Mouse (Mus musculus) CH12.LX (cell line): ENCODE data around the gene Kit. TPM values are rescaled to one million over a fixed set of nuclear protein-coding genes. Genes with fewer than 3 reads are reported as not detected.

Source experiments
- DNase-seq: peaks from one replicate; pipeline ENCODE4 v3.0.0-alpha.2; 2013; ENCODE audit errors: extremely low read depth
- H3K27ac ChIP-seq: 2 replicates; pipeline ENCODE4 v1.5.1; 2012; ENCODE audit warnings: low read depth, mild to moderate bottlenecking, control low read depth, moderate library complexity; ENCODE audit not compliant: insufficient read depth
- H3K27me3 ChIP-seq: replicated peaks from 2 replicates; pipeline ENCODE3; 2012; ENCODE audit warnings: inconsistent platforms
- H3K36me3 ChIP-seq, 2 experiments: replicated peaks in 1 of 2; 2 replicates each; pipeline versions ENCODE3 to v1.6.1; 2012; ENCODE audit warnings: inconsistent platforms in 1 of 2, low read length in 1 of 2, mild to moderate bottlenecking in 1 of 2, mixed read lengths in 1 of 2, moderate library complexity in 1 of 2; ENCODE audit not compliant: control insufficient read depth in 1 of 2, insufficient read depth in 1 of 2
- H3K4me1 ChIP-seq, 2 experiments: 2 replicates each; pipeline ENCODE4 v1.6.1; 2012; ENCODE audit warnings: inconsistent platforms in 1 of 2, moderate library complexity in 1 of 2; ENCODE audit not compliant: insufficient read depth in 2 of 2, control insufficient read depth in 1 of 2
- H3K4me2 ChIP-seq: 2 replicates; pipeline ENCODE4 v1.6.1; 2012; ENCODE audit warnings: low read depth, mild to moderate bottlenecking, control low read depth; ENCODE audit not compliant: poor library complexity, insufficient read depth, severe bottlenecking
- H3K4me3 ChIP-seq, 3 experiments: fragments of 150-350 bp in 1 of 3; sonication (generic) in 1 of 3; replicated peaks in 1 of 3; 2 replicates each; pipeline versions ENCODE3 to v1.5.1; 2011 to 2012; ENCODE audit warnings: low read depth in 2 of 3, low read length in 2 of 3, mild to moderate bottlenecking in 2 of 3, moderate library complexity in 2 of 3, control low read depth in 1 of 3, improper control_type of control experiment in 1 of 3, inconsistent platforms in 1 of 3, mixed read lengths in 1 of 3; ENCODE audit not compliant: poor library complexity in 1 of 3
- H3K79me2 ChIP-seq: replicated peaks from 2 replicates; pipeline ENCODE4 v1.6.1; 2012; ENCODE audit warnings: mild to moderate bottlenecking, moderate library complexity; ENCODE audit not compliant: control insufficient read depth, poor library complexity, insufficient read depth, severe bottlenecking; ENCODE audit errors: extremely low read depth
- H3K9ac ChIP-seq: 2 replicates; pipeline ENCODE4 v1.6.1; 2012; ENCODE audit warnings: low read depth, mild to moderate bottlenecking, control low read depth, moderate library complexity; ENCODE audit not compliant: insufficient read depth
- H3K9me3 ChIP-seq: replicated peaks from 2 replicates; pipeline ENCODE3; 2012; ENCODE audit warnings: low read length, inconsistent platforms, mixed read lengths
- ELF1 ChIP-seq: IDR thresholded peaks from 2 replicates; pipeline ENCODE4 v1.6.1; 2014; ENCODE audit warnings: low read depth, mild to moderate bottlenecking, inconsistent platforms, low read length, improper control_type of control experiment
- ETS1 ChIP-seq: conservative IDR thresholded peaks from 2 replicates; pipeline ENCODE4 v1.6.1; 2012; ENCODE audit warnings: low read depth, mild to moderate bottlenecking, inconsistent platforms, low read length, improper control_type of control experiment, moderate library complexity
- IRF4 ChIP-seq: IDR thresholded peaks from 2 replicates; pipeline ENCODE4 v1.6.1; 2014; ENCODE audit warnings: low read depth, mild to moderate bottlenecking, inconsistent platforms, low read length, improper control_type of control experiment
- MAZ ChIP-seq: IDR thresholded peaks from 2 replicates; pipeline ENCODE4 v1.6.1; 2012; ENCODE audit warnings: low read depth, mild to moderate bottlenecking, inconsistent platforms, low read length, improper control_type of control experiment, moderate library complexity
- POLR2AphosphoS2 ChIP-seq: IDR thresholded peaks from 2 replicates; pipeline ENCODE4 v1.6.1; 2011; ENCODE audit warnings: low read depth, low read length, improper control_type of control experiment
- RAD21 ChIP-seq: IDR thresholded peaks from 2 replicates; pipeline ENCODE4 v1.6.1; 2011; ENCODE audit warnings: low read depth, mild to moderate bottlenecking, low read length, improper control_type of control experiment, moderate library complexity
- RCOR1 ChIP-seq: conservative IDR thresholded peaks from 2 replicates; pipeline ENCODE4 v1.6.1; 2012; ENCODE audit warnings: low read depth, mild to moderate bottlenecking, inconsistent platforms, low read length, improper control_type of control experiment
- TBP ChIP-seq: conservative IDR thresholded peaks from 2 replicates; pipeline ENCODE4 v1.6.1; 2011; ENCODE audit warnings: low read depth, low read length, improper control_type of control experiment
- TCF12 ChIP-seq: IDR thresholded peaks from 2 replicates; pipeline ENCODE4 v1.6.1; 2014; ENCODE audit warnings: low read depth, mild to moderate bottlenecking, inconsistent platforms, low read length, improper control_type of control experiment
- ZKSCAN1 ChIP-seq: IDR thresholded peaks from 2 replicates; pipeline ENCODE4 v1.6.1; 2012; ENCODE audit warnings: low read depth, inconsistent platforms, low read length, improper control_type of control experiment, borderline replicate concordance
- ZNF384 ChIP-seq: IDR thresholded peaks from 2 replicates; pipeline ENCODE4 v1.6.1; 2012; ENCODE audit warnings: low read depth, low read length, improper control_type of control experiment, inconsistent platforms
- dilution Hi-C: fragments of 300-500 bp; cut with MboI; formaldehyde crosslinking; loops from 2 replicates; pipeline ENCODE4 v1.14.3; 2020; ENCODE audit warnings: low sequenced_read_pairs; ENCODE audit not compliant: extremely low pct_unique_long_range_greater_than_20kb, extremely low pct_ligation_motif_present
- in situ Hi-C: fragments of 300-500 bp; cut with MboI; formaldehyde crosslinking; loops from 3 replicates; pipeline ENCODE4 v1.14.3; 2019; ENCODE audit warnings: low sequenced_read_pairs, low pct_ligation_motif_present, low pct_unique_long_range_greater_than_20kb, mixed read lengths
- polyA plus RNA-seq: library from polyadenylated mRNA; unstranded; fragments of >175 nt; gene quantifications from 2 replicates; pipeline ENCODE4 v1.2.1, GENCODE M21; 2012; ENCODE audit warnings: low read depth; ENCODE audit not compliant: insufficient read length
- total RNA-seq, 2 experiments: library from RNA; depleted of rRNA; stranded (reverse); fragments of 300-350 nt in 1 of 2; fragments of >200 nt in 1 of 2; gene quantifications; 2 replicates each; pipeline ENCODE4 v1.2.3; 2012 to 2014

The Kit gene
- total and polyA plus RNA-seq, 3 experiments = 0.13 to 0.64 TPM; not detected in 1

DNA sequence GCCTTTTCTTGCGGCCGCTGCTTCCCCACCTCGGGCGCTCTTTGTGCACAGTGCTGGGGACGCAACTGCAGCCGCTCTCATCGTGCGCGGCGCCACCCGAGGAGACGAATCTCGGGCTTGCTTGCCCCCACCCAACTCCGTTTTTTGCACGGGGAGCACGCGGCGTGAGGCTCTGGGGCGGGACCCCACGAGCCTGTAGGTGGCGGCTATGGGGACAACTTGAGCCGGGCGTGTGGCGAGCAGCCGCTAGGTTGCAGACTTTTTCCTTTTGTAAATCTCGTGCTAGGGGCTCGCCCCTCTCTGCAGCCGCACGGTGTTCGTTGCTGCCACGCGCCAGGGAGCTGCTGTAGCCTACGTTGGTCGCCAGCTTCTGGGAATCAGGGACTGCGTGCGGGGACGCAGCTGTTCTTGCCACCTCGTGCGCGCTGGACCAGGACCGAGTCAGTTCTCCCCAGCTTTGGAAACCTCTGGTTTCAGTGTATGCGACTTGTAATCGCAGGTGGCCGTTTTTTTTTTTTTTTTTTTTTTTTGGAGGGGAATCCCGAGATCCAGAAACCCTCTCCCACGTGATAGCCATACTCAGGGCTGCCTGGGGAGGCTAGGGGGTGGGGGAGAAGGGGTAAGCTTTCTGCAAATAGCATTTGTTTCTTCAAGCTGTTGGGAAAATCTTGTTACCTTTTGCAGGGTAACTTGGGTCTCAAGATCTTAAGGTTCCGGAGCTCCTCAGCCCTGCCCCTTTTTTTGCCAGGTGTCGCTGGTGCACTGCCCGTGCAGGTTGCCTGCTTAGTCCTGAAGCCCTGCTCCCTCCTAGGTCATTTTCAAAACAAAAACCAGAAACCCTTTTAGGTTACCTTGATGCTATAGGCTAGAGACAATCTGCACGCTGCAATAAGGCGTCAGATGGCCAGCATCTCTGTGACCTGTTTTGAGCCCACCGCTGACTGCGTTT lies 1.1 kb downstream of the Kit start:
- peaks cover 36% of the 10 kb centered on the region for H3K9me3 ChIP-seq
- no peak overlapping the region for H3K4me2 ChIP-seq
- H3K79me2 ChIP-seq = no peaks in the 10 kb centered on the region
- no peak for DNase-seq
- H3K27me3 ChIP-seq = no peaks in the 10 kb centered on the region
- peaks cover 0 to 7% of the 10 kb centered on the region in 2 experiments; a peak in 1 of 4 replicates for H3K4me1 ChIP-seq
- no peak overlapping the region for H3K9ac ChIP-seq
- no peak overlapping the region for H3K27ac ChIP-seq
- H3K4me3 ChIP-seq = no peak overlapping the region
- in situ Hi-C loops = no loop called here
- no peaks in the 10 kb centered on the region for H3K36me3 ChIP-seq
- TF ChIP-seq MAZ = no peak
- no peak for TF ChIP-seq TCF12
- TF ChIP-seq ZKSCAN1 = no peak
- TF ChIP-seq ZNF384 = peak; percentile 64
- TF ChIP-seq ETS1 = no peak
- TF ChIP-seq RAD21 = no peak
- TF ChIP-seq RCOR1 = no peak
- TF ChIP-seq, all 38 proteins: peak for 1
- dilution Hi-C loops = no loop called here

DNA sequence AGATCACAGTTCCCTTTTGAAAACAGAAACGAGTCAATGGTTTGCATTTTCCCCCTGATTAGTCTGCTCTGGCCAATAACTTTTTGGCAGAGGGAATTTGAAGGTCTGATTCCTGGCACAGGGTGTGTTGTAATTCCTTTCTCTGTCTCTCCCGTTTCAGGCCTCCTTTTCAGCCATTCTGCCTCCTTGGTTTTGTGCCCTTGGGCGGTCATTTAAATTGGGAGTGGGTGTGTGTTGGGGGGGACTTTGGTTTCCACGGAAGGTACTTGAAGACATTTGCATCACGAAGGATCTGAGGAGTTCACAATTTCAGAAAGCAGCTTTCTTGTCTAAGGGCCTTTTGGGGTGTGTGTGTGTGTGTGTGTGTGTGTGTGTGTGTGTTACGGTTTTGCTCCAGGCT lies 2.0 kb downstream of the Kit start:
- TF ChIP-seq POLR2AphosphoS2 (no peak), RAD21 (no peak), IRF4 (no peak), ELF1 (no peak), TBP (no peak), ETS1 (no peak)
- Histone ChIP-seq H3K9me3 (peaks cover 36% of the 10 kb centered on the region), H3K4me2 (no peak overlapping the region), H3K36me3 (no peaks in the 10 kb centered on the region), H3K27me3 (no peaks in the 10 kb centered on the region), H3K79me2 (no peaks in the 10 kb centered on the region), H3K27ac (no peak overlapping the region), H3K4me3 (no peak overlapping the region), H3K9ac (no peak overlapping the region), H3K4me1 (peaks cover 0 to 7% of the 10 kb centered on the region in 2 experiments; a peak in 1 of 4 replicates)
- in situ Hi-C loops = no loop called here
- dilution Hi-C loops = no loop called here
- DNase-seq = no peak
